Mouse (Mus musculus) mouse embryonic stem cell (cell line): ENCODE results near the gene Upb1.

Experiments
- in situ Hi-C, 2 experiments: fragments of 300-500 bp; cut with MboI; formaldehyde crosslinking; loops; 1 replicate in 1 of 2; 3 replicates in 1 of 2; pipeline ENCODE4 v1.14.3; 2019 to 2020; ENCODE audit warnings: low sequenced_read_pairs in 2 of 2, low pct_unique_long_range_greater_than_20kb in 1 of 2, mixed read lengths in 1 of 2; ENCODE audit not compliant: unreplicated experiment in 1 of 2

Upb1 gene

GRCm38 (mm10) chr10:75482919-75483483 is 82.1 kb downstream of the Upb1 start:
- in situ Hi-C loops, result no loop called here

- in situ Hi-C loops, result no loop called here
Observed at GRCm38 (mm10) chr10:75484066-75484465, 83.2 kb downstream of the Upb1 start.

GRCm38 (mm10) chr10:75484767-75485166 is 83.9 kb downstream of the Upb1 start:
- in situ Hi-C loops, result loop anchor here in 1 of 2 experiments (5.0 kb wide), 1 partner anchor 42 kb away; no protein-coding TSS in a partner anchor

- in situ Hi-C loops, result loop anchor here in 1 of 2 experiments (5.0 kb wide), 1 partner anchor 44 kb away; no protein-coding TSS in a partner anchor
Observed at GRCm38 (mm10) chr10:75486086-75486979, 85.4 kb downstream of the Upb1 start.

GRCm38 (mm10) chr10:75487131-75487530 is 86.2 kb downstream of the Upb1 start:
- in situ Hi-C loops, result loop anchor here in 1 of 2 experiments (5.0 kb wide), 1 partner anchor 45 kb away; no protein-coding TSS in a partner anchor

GRCm38 (mm10) chr10:75489522-75489921 is 88.6 kb downstream of the Upb1 start:
- in situ Hi-C loops, result loop anchor here in 1 of 2 experiments (5.0 kb wide), 1 partner anchor 47 kb away; no protein-coding TSS in a partner anchor

GRCm38 (mm10) chr10:75490731-75491130 is 89.8 kb downstream of the Upb1 start:
- in situ Hi-C loops, result no loop called here
